Mouse (Mus musculus) MEL (cell line): ENCODE data around the gene Cd40lg.

Source experiments
- EP300 ChIP-seq, 2 experiments: IDR thresholded peaks; 2 replicates each; pipeline ENCODE4 v1.6.1; 2011; ENCODE audit warnings: improper control_type of control experiment in 2 of 2, low read length in 2 of 2, low read depth in 1 of 2, mild to moderate bottlenecking in 1 of 2
- SMC3 ChIP-seq: IDR thresholded peaks from 2 replicates; pipeline ENCODE4 v1.6.1; 2011; ENCODE audit warnings: low read depth, low read length, improper control_type of control experiment

DNA sequence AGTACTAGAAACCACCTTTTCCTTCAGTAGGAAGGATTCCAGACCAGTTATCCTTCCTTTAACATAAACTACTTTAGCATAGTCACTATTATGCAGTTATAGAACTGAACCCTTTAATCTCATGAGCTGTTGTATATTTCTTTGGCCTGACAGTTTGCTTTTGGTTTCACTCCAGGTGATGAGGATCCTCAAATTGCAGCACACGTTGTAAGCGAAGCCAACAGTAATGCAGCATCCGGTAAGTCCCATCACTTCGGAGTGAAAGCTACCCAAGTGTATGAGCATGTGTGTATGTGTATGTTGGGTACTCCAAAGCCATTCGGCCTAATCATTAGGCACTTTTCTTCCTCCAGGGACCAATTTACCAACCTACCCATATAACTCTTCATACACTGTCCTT, 7.6 kb downstream of the Cd40lg start:
- TF ChIP-seq SMC3 = no peak
- no peak for TF ChIP-seq EP300 (IDR thresholded peaks at IDR 0.05; ENCODE audit: low read depth in 1 of 2, low read length in 2 of 2)
